Mouse (Mus musculus) cerebellum, adult 11 months (tissue): ENCODE data around the gene Chil6.
A peak's percentile ranks its signal among the peaks of the same experiment; 100 is the strongest.

Source experiments
- DNase-seq: peaks from one replicate; pipeline ENCODE4 v3.0.0; 2022

Gene Chil6

GRCm38 (mm10) chr3:106406082-106406481 is at the start of gene Chil6:
TSS of gene Chil6 (minus strand) at chr3:106406182.
- no peak for DNase-seq

GRCm38 (mm10) chr3:106452616-106453015 is 46.6 kb upstream of the Chil6 start:
- no peak for DNase-seq

GRCm38 (mm10) chr3:106449567-106449966 is 43.6 kb upstream of the Chil6 start:
- DNase-seq: no peak

- no peak for DNase-seq
These were observed 43.0 kb upstream of the Chil6 start for GRCm38 (mm10) chr3:106448995-106449394.

- peak; percentile 19 for DNase-seq
These were observed 42.6 kb upstream of the Chil6 start for GRCm38 (mm10) chr3:106448571-106448970.
